Mouse (Mus musculus): ENCODE measurements around the gene Tspyl3. TPM values are rescaled to one million over a fixed set of nuclear protein-coding genes. Genes with fewer than 3 reads are reported as not detected.

Gene Tspyl3
- polyA plus RNA-seq (2012; rRNA removed; ENCODE audit: low replicate concordance): 4.4 and 17.5 TPM in 2 replicates

GRCm38 (mm10) chr2:153224946-153225594 is at the start of gene Tspyl3:
TSS of gene Tspyl3 (minus strand) at chr2:153225441.

GRCm38 (mm10) chr2:153241250-153242014 is 16.2 kb upstream of the Tspyl3 start, which contains the start of the genes Plagl2 and Pofut1:
TSS of gene Plagl2 (minus strand) at chr2:153241426.
TSS of gene Pofut1 (plus strand) at chr2:153241533.

Other genes starting within 250 kb of the Tspyl3 start
- gene Pdrg1, start 210.0 kb downstream of the Tspyl3 start, polyA plus RNA-seq (2012; rRNA removed; ENCODE audit: low replicate concordance): 76.8 and 98.9 TPM in 2 replicates
- gene Xkr7, start 193.6 kb downstream of the Tspyl3 start, polyA plus RNA-seq (2012; rRNA removed; ENCODE audit: low replicate concordance): not detected in 2 replicates
- gene Ccm2l, start 159.5 kb downstream of the Tspyl3 start, polyA plus RNA-seq (2012; rRNA removed; ENCODE audit: low replicate concordance): 30.7 and 85.0 TPM in 2 replicates
- 5.2 and 15.0 TPM in 2 replicates for gene Hck, start 117.0 kb downstream of the Tspyl3 start, polyA plus RNA-seq (2012; rRNA removed; ENCODE audit: low replicate concordance)
- 60.6 and 80.1 TPM in 2 replicates for gene Tm9sf4, start 64.1 kb downstream of the Tspyl3 start, polyA plus RNA-seq (2012; rRNA removed; ENCODE audit: low replicate concordance)
- 3.2 and 11.0 TPM in 2 replicates for gene Plagl2, start 16.0 kb upstream of the Tspyl3 start, polyA plus RNA-seq (2012; rRNA removed; ENCODE audit: low replicate concordance)
- 51.1 and 52.1 TPM in 2 replicates for gene Pofut1, start 16.1 kb upstream of the Tspyl3 start, polyA plus RNA-seq (2012; rRNA removed; ENCODE audit: low replicate concordance)
- gene Kif3b, start 66.0 kb upstream of the Tspyl3 start, polyA plus RNA-seq (2012; rRNA removed; ENCODE audit: low replicate concordance): 12.2 and 12.5 TPM in 2 replicates
- 11.1 and 19.4 TPM in 2 replicates for gene Asxl1, start 120.4 kb upstream of the Tspyl3 start, polyA plus RNA-seq (2012; rRNA removed; ENCODE audit: low replicate concordance)

All from subcutaneous adipose tissue, adult 2 months (tissue).